Mouse (Mus musculus) lung, postnatal 0 days (tissue): ENCODE measurements around the gene Ddhd1.

Experiments
- CTCF ChIP-seq: IDR thresholded peaks from 2 replicates; pipeline ENCODE4 v1.5.1; 2016; ENCODE audit warnings: antibody characterized with exemption, mild to moderate bottlenecking
- EP300 ChIP-seq: IDR thresholded peaks from 2 replicates; pipeline ENCODE4 v1.6.1; 2016; ENCODE audit warnings: antibody characterized with exemption, mild to moderate bottlenecking, control low read depth

- TF ChIP-seq CTCF (no peak), EP300 (no peak)
Measured at GRCm38 (mm10) chr14:45635496-45635895, 22.4 kb downstream of the Ddhd1 start.
